Mouse (Mus musculus): ENCODE measurements at regions not wholly inside any gene's neighbourhood (a gene's known extent, or its start where the extent isn't known, plus 50 kb on each side); places are given as distances from the start of the nearest gene placed in this dataset.

DNA sequence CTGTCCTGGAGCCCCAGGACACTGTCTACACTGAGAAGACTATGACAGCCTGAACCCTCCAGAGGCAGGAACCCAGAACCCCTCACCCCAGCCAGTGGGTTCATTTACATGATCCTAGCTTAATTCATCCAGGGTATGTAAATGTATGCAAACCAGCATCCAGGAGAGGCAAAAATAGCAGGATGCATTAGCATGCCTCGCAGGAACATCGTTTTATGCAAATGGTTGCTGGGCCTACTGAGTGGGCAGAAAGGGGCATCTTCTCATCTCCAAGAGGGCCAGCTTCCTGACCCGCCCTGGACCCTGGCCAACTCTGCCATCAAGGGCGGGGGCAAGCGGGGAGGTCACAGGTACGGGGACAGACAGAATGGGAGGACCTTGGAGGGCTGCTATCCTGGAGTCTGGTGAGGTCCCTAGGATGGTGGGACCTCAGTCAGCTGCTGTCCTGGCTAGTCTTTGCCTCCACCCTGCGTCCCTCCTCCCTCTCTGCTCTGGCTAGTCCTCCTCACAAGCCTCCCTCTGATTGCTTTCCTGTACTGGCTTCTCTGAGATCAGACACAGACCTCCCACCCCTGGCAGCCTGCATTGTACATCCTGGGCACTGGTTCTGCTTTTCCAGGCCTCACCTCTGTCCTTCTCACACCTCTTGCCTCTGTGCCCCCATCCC lies 52.2 kb upstream of the Gm26897 start:
- DNase-seq: no peak
- intact Hi-C loops (cut with DNase I): loop anchor here (2.0 to 10.0 kb wide), 2 partner anchors 273 to 473 kb away; no protein-coding TSS in a partner anchor

DNA sequence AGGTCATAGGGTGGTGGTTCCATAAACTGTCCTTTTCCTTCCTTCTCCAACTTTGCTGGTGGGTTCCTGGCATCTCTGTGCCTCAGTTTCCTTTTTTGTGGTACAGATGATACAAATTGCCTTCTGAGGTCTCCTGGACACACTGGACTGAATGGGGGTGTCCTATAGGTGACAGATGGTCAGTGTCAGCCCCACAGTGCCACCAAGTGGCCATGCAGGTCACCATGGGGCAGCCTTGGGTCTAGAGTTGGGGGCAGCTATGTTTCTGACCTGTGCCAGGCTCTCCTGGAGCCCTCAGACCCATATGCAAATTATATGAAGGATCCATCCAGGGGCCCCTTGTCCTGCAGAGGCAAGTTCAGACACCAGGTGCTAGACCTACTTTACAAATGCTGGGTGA lies 50.8 kb upstream of the Gm26897 start:
- intact Hi-C loops (cut with DNase I): loop anchor here (2.0 to 10.0 kb wide), 2 partner anchors 274 to 472 kb away; no protein-coding TSS in a partner anchor
- DNase-seq: peak; percentile 40 to 48

Measured in gastrocnemius, postnatal 36 days (tissue).